Mouse (Mus musculus): ENCODE results near the gene Ccdc153.

Gene Ccdc153

DNA sequence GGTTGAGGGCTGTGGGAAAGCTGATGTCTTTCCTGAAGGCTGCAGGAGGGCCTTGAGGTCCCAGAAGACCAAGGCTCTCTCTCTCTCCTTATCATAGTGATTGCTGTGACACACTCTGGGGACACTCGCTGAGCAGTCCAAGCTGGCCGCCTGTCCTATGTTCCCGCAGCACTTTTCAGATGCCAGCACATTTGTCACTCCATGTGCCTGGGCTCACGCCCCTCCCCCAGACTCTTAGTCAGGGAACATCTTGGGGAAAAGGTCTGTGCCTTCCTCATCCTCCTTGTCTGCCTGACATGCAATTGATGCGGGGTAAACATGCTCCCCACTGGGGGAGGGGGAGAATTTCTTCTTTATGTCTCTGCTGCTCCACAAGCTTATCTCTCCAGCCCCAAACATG lies 42.7 kb downstream of the Ccdc153 start:
- in situ Hi-C loops (cut with MboI, MseI): no loop called here

DNA sequence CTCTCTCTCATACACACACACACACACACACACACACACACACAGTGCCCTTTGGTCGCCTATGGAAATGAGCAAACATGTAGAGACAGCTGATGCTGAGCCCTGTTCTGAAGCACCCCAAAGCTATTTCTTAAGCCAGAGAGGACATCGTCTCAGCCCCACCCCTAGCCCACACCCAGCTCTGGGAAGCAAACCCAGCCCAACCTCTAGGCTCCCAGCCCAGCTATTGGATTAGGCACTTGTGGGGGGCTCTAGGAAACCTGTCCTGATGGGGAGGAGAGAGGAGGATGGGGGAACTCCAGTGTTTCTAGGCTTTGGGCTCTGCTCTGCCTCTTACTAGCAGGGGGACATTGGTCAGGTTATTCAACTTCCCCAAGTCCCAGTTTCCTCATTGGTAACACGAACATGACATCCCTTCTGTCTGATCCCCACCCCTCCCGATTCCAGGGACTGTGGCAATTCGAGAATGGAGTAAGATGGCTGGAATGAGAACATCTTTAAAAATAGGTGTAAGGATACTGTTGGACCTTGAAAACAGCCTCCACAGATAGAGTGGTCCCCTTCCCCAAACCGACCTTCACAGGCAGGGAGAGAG lies 45.9 kb downstream of the Ccdc153 start:
- in situ Hi-C loops (cut with MboI, MseI): no loop called here

- in situ Hi-C loops (cut with MboI, MseI): no loop called here
Observed at GRCm38 (mm10) chr9:44287003-44287400, 46.5 kb downstream of the Ccdc153 start.

DNA sequence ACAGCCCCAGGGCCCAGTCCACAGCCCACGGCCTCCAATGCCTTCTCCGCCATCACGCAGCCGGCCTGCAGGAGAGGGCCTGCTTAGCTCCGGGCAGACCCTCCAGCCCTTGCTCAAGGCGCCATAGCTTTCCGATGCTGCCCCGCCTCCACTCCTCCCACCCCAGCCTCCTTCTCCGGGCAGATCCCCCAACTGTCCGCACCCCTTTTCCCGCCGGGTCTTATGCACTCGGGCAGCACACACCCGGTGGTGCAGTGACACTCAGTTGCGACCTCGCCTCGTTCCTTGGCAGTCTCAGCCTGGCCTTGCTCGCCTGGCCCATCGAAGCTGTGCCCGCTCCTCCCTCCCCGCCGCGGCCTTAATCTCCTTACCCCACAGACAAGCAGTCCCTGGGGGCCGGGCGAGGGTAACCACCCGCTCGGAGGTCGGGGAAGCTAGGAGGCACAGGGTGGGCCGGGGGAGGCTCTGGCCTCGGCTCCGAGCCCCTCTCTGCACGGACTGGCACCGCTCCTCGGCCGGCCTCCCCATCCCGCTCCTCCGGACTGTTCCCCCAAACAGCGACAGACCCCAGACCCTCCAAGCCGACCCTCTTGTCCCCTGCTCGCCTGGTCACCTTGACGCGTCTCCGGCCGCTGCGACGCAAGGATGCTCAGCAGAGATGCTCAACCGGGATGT lies 47.1 kb downstream of the Ccdc153 start:
- in situ Hi-C loops (cut with MboI, MseI): no loop called here

DNA sequence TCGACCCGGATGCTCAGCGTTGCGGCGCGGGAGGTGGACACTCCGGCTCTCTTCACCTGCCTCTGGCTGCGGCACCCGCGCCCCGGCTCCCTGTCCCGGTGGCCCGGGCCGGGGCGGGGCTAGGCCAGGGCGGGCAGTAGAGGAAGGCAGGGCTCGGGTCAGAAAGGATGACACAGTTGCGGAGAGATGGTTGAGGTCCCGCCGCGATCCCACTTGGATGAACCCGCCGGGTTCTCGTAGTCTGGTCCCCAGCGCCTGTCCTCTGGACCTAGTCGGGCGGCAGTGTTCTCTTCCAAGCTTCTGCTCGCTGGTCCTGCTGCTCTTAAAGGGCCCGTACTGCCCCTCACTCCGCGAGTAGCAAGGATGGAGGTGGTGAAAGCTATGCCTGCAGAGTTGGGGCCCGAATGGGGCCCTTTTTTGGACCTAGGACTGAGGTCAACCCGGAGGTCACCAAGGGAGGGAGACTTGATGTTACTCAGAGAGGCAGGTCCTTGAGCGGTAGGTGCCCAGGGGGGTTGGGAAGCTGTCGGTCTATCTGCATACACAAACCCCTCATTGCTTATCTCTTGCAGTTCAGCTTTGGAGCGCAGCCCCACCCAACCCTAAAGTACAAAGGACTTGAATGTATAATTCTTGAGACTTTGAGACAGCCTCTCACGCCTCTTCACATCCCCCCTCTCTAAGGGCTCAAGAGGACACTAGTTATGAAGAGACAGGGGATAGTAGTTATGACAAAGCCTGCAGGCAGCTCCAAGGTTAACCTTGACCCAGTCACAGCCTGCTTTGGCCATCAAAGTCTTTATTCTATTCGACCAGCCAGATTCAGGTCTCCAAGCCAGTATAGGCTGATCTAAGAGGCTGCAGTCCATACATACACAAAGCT lies 47.8 kb downstream of the Ccdc153 start, which contains the start of gene Abcg4:
Abcg4 (minus strand) TSS at position 540 of the 883 bp plus-strand sequence.
- in situ Hi-C loops (cut with MboI, MseI): no loop called here

- in situ Hi-C loops (cut with MboI, MseI): no loop called here
Observed at GRCm38 (mm10) chr9:44288959-44289291, 48.4 kb downstream of the Ccdc153 start.

DNA sequence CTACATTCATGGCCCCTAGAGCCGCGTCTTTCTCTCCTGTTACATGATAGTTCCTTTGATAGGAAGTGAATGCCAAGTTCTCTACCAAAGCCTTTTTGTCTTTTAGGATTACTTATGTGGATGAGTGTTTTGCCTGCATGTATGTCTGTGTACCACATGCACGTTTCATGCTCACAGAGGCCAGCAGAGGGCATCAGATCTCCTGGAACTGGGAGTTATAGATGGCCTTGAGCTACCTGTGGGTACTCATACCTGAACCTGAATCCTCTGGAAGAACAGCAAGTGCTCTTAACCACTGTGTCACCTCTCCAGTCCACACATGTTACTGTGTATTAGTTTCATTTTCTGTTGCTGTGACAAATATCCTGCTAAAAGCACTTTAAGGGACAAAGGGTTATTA lies 52.0 kb downstream of the Ccdc153 start:
- in situ Hi-C loops (cut with MboI, MseI): no loop called here
